15 mouse cellular contexts compared by ENCODE assay signal in the genomic region with DNA sequence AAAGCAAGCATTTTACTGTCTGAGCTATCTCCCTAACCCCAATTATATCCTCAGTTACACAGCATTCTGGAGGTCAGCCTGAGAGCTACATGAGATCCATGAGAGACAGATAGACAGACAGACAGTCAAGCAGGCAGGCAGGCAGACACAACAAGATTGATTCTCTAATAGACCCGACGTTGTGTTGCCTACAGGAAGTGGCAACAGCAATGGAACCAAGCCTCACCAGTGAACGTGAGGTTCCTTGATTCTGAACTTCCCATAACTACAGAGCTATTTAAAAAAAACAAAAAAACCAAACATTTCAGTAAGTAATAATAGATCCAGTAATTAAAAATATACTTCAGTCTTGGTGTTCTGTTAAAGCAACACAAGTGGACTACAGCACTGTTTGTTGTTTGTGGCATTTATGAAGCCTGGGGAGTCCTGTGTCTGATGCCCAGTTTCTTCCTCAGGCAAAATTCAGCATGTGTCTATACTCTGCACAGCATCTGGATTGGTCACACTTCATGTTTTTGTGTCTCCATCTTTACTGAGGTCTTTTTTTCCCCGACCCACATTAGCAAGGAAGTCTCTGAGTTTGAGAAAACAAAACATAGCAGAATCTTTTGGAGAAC. TPM values are rescaled to one million over a fixed set of nuclear protein-coding genes. Genes with fewer than 3 reads are reported as not detected.
A peak's percentile ranks its signal among the peaks of the same experiment; 100 is the strongest.
DNase-seq lines count a peak whose midpoint lies in the region; ATAC-seq and TF ChIP-seq lines count a peak whose summit lies in the region.
"Had no signal": no experiment of that assay in that cellular context is flagged by ENCODE, and none has a peak within 500 bp of the region (broad histone marks: within the 10 kb centered on the region; RNA-seq: fewer than 3 reads in every experiment).

No protein-coding gene starts in this region.

- no peak for TF ChIP-seq CTCF in stomach, postnatal 0 days (IDR thresholded peaks at IDR 0.05; ENCODE audit: low read depth)

- H3K36me3 ChIP-seq in intestine, embryonic 14.5 days (ENCODE audit: control insufficient read depth, insufficient read depth, low read length): no peaks in the 10 kb centered on the region
- no peaks in the 10 kb centered on the region for H3K36me3 ChIP-seq in intestine, embryonic 16.5 days (ENCODE audit: control insufficient read depth, insufficient read depth, low read length)
- no peaks in the 10 kb centered on the region for H3K36me3 ChIP-seq in liver, embryonic 16.5 days (ENCODE audit: control insufficient read depth, insufficient read depth)
- no peaks in the 10 kb centered on the region for H3K36me3 ChIP-seq in splenic B cell, adult 2 months (ENCODE audit: control insufficient read depth, insufficient read depth, low read length, poor library complexity, severe bottlenecking)
- H3K36me3 ChIP-seq in stomach, postnatal 0 days (ENCODE audit: control insufficient read depth, insufficient read depth, low read length): no peaks in the 10 kb centered on the region
- no peaks in the 10 kb centered on the region for H3K36me3 ChIP-seq in midbrain, embryonic 15.5 days (replicated peaks)

- DNase-seq in intestine, embryonic 14.5 days (ENCODE audit: low spot score): peak; percentile 12
- DNase-seq in splenic B cell, adult 2 months (ENCODE audit: low read depth, low spot score): peak; percentile 61
- DNase-seq in lung, adult 18-20 months: no peak
- no peak for DNase-seq in stomach, postnatal 0 days (ENCODE audit: low spot score)
- DNase-seq: cerebellum, adult 2 months; gastrocnemius, postnatal 25 days; lung, adult 2 months; right cerebral cortex, postnatal 14 days; thymus, postnatal 25 days had no signal

- H3K4me2 ChIP-seq in intestine, embryonic 14.5 days (ENCODE audit: low read length): no peak overlapping the region
- no peak overlapping the region for H3K4me2 ChIP-seq in intestine, embryonic 16.5 days (ENCODE audit: low read depth, low read length)
- peak overlapping the region; percentile 22 for H3K4me2 ChIP-seq in liver, embryonic 16.5 days (ENCODE audit: low read depth, low read length)
- H3K4me2 ChIP-seq in stomach, postnatal 0 days (replicated peaks; ENCODE audit: low read depth): no peak overlapping the region
- no peak overlapping the region for H3K4me2 ChIP-seq in midbrain, embryonic 15.5 days

- no peak overlapping the region for H3K27ac ChIP-seq in intestine, embryonic 14.5 days (ENCODE audit: low read depth)
- no peak overlapping the region for H3K27ac ChIP-seq in intestine, embryonic 16.5 days (ENCODE audit: low read length)
- H3K27ac ChIP-seq in brown adipose tissue, adult 24 weeks (replicated peaks; ENCODE audit: low read depth, low read length): 0 out of 2 replicates have a peak overlapping the region, but pooled peaks have one; percentile 10
- peak overlapping the region; percentile 80 for H3K27ac ChIP-seq in liver, embryonic 16.5 days (ENCODE audit: low read length)
- H3K27ac ChIP-seq in stomach, postnatal 0 days (replicated peaks): no peak overlapping the region
- H3K27ac ChIP-seq in midbrain, embryonic 15.5 days: no peak overlapping the region
- H3K27ac ChIP-seq: kidney, postnatal 0 days had no signal

- 65% methylated on average over 4 of the region's 4 CpGs for WGBS in intestine, embryonic 14.5 days
- WGBS in intestine, embryonic 16.5 days: 68% methylated on average over 4 of the region's 4 CpGs
- WGBS in liver, embryonic 16.5 days (ENCODE audit: insufficient replicate concordance): 18% methylated on average over 4 of the region's 4 CpGs
- WGBS in stomach, postnatal 0 days: 66% methylated on average over 4 of the region's 4 CpGs
- 82% methylated on average over 4 of the region's 4 CpGs for whole genome bisulfite sequencing in midbrain, embryonic 15.5 days

- H3K9ac ChIP-seq in intestine, embryonic 14.5 days (ENCODE audit: low read length): no peak overlapping the region
- H3K9ac ChIP-seq in intestine, embryonic 16.5 days (ENCODE audit: low read depth, low read length): no peak overlapping the region
- peak overlapping the region; percentile 4; the same call in 1 of the 2 replicates for H3K9ac ChIP-seq in liver, embryonic 16.5 days (ENCODE audit: low read depth, low read length)
- no peak overlapping the region for H3K9ac ChIP-seq in stomach, postnatal 0 days (ENCODE audit: low read length)
- no peak overlapping the region for H3K9ac ChIP-seq in midbrain, embryonic 15.5 days

- H3K9me3 ChIP-seq in intestine, embryonic 14.5 days (ENCODE audit: control insufficient read depth, low read length): no peaks in the 10 kb centered on the region
- no peaks in the 10 kb centered on the region for H3K9me3 ChIP-seq in intestine, embryonic 16.5 days (ENCODE audit: control insufficient read depth, low read length)
- no peaks in the 10 kb centered on the region for H3K9me3 ChIP-seq in liver, embryonic 16.5 days (replicated peaks; ENCODE audit: control insufficient read depth, low read length)
- no peaks in the 10 kb centered on the region for H3K9me3 ChIP-seq in stomach, postnatal 0 days (ENCODE audit: control insufficient read depth, low read length)
- no peaks in the 10 kb centered on the region for H3K9me3 ChIP-seq in midbrain, embryonic 15.5 days

- peaks cover 4% of the 10 kb centered on the region; the same call in 1 of the 2 replicates for H3K4me1 ChIP-seq in intestine, embryonic 14.5 days (replicated peaks; ENCODE audit: control insufficient read depth, insufficient read depth, low read length)
- H3K4me1 ChIP-seq in intestine, embryonic 16.5 days (ENCODE audit: control insufficient read depth, insufficient read depth, low read length): peaks cover 1% of the 10 kb centered on the region; the same call in 1 of the 2 replicates
- peaks cover 5% of the 10 kb centered on the region; the same call in 1 of the 2 replicates for H3K4me1 ChIP-seq in brown adipose tissue, adult 24 weeks (ENCODE audit: control insufficient read depth, insufficient read depth, insufficient read length, low read length)
- H3K4me1 ChIP-seq in liver, embryonic 16.5 days (ENCODE audit: control insufficient read depth, low read depth, low read length): peaks cover 51% of the 10 kb centered on the region
- H3K4me1 ChIP-seq in stomach, postnatal 0 days (replicated peaks; ENCODE audit: control insufficient read depth, insufficient read depth): no peaks in the 10 kb centered on the region; the same call in none of the 2 replicates
- H3K4me1 ChIP-seq in midbrain, embryonic 15.5 days: peaks cover 1% of the 10 kb centered on the region

- H3K4me3 ChIP-seq in intestine, embryonic 14.5 days (ENCODE audit: low read depth, low read length): no peak overlapping the region
- H3K4me3 ChIP-seq in intestine, embryonic 16.5 days (ENCODE audit: low read length): no peak overlapping the region
- no peak overlapping the region for H3K4me3 ChIP-seq in brown adipose tissue, adult 24 weeks (ENCODE audit: insufficient read depth, low read depth, low read length)
- no peak overlapping the region for H3K4me3 ChIP-seq in liver, embryonic 16.5 days (ENCODE audit: low read depth, low read length)
- H3K4me3 ChIP-seq in stomach, postnatal 0 days (ENCODE audit: low read depth, low read length): no peak overlapping the region
- no peak overlapping the region for H3K4me3 ChIP-seq in midbrain, embryonic 15.5 days

- TF ChIP-seq EP300 in stomach, postnatal 0 days (optimal IDR thresholded peaks at IDR 0.05): no peak

- ATAC-seq in intestine, embryonic 14.5 days (replicated peaks; ENCODE audit: low FRiP score, low TSS enrichment, low read depth): no peak
- no peak for ATAC-seq in intestine, embryonic 16.5 days
- ATAC-seq in liver, embryonic 16.5 days (ENCODE audit: low read depth): no peak
- ATAC-seq in stomach, postnatal 0 days (ENCODE audit: low FRiP score, low TSS enrichment): no peak
- ATAC-seq in midbrain, embryonic 15.5 days (replicated peaks): no peak
- ATAC-seq: hindbrain, embryonic 16.5 days had no signal

- no peaks in the 10 kb centered on the region for H3K27me3 ChIP-seq in intestine, embryonic 14.5 days (replicated peaks; ENCODE audit: control insufficient read depth, insufficient read depth, low read length)
- no peaks in the 10 kb centered on the region for H3K27me3 ChIP-seq in intestine, embryonic 16.5 days (replicated peaks; ENCODE audit: control insufficient read depth, insufficient read depth, low read length)
- no peaks in the 10 kb centered on the region for H3K27me3 ChIP-seq in liver, embryonic 16.5 days (ENCODE audit: control insufficient read depth, insufficient read depth, low read depth, low read length)
- no peaks in the 10 kb centered on the region for H3K27me3 ChIP-seq in splenic B cell, adult 2 months (ENCODE audit: control insufficient read depth, insufficient read depth, low read length, poor library complexity, severe bottlenecking)
- H3K27me3 ChIP-seq in stomach, postnatal 0 days (ENCODE audit: control insufficient read depth, insufficient read depth, low read length): no peaks in the 10 kb centered on the region
- H3K27me3 ChIP-seq in midbrain, embryonic 15.5 days (replicated peaks): no peaks in the 10 kb centered on the region

RNA-seq across cellular contexts. Expression of gene Fam69a, which starts 19.9 kb away (rescaled TPM):
- polyA plus RNA-seq in intestine, embryonic 14.5 days (2014; fragmentation: Nextera tagmentation; extraction: Ambion mirVana): 24.5 and 25.0 TPM in 2 replicates
- 17.8 and 17.9 TPM in 2 replicates for polyA plus RNA-seq in intestine, embryonic 16.5 days (2015; fragmentation: Nextera tagmentation; extraction: Ambion mirVana)
- polyA plus RNA-seq in brown adipose tissue, adult 24 weeks (2012; ENCODE audit: insufficient read depth, insufficient read length, missing spikeins): 22.9 and 25.1 TPM in 2 replicates
- polyA plus RNA-seq in liver, embryonic 16.5 days (2015; fragmentation: Nextera tagmentation; extraction: Ambion mirVana): 7.9 and 8.8 TPM in 2 replicates
- 15.5 and 16.3 TPM in 2 replicates for polyA plus RNA-seq in stomach, postnatal 0 days (2015; fragmentation: Nextera tagmentation; extraction: Ambion mirVana)
- polyA plus RNA-seq in midbrain, embryonic 15.5 days (2015; fragmentation: Nextera tagmentation; extraction: Ambion mirVana): 50.0 and 53.3 TPM in 2 replicates

Comparison
In these comparisons a context has a peak if more than half of its experiments do, and no peak if none do; other contexts are left out.
1. DNase-seq: peak in intestine, embryonic 14.5 days (single experiment) and splenic B cell, adult 2 months (single experiment); none in lung, adult 18-20 months (0 of 2) and stomach, postnatal 0 days (single experiment).
2. H3K27ac ChIP-seq: peak in brown adipose tissue, adult 24 weeks (single experiment) and liver, embryonic 16.5 days (single experiment); none in intestine, embryonic 14.5 days (single experiment), intestine, embryonic 16.5 days (single experiment), stomach, postnatal 0 days (single experiment) and midbrain, embryonic 15.5 days (single experiment).